Mouse (Mus musculus) G1E (cell line): ENCODE results near the gene Klhl21. TPM values are rescaled to one million over a fixed set of nuclear protein-coding genes. Genes with fewer than 3 reads are reported as not detected.

Experiments
- ATAC-seq: 2 replicates; pipeline ENCODE4 v1.8.0; 2016; ENCODE audit warnings: mild to moderate bottlenecking; ENCODE audit not compliant: insufficient number of reproducible peaks, poor library complexity, low FRiP score, severe bottlenecking; ENCODE audit errors: extremely low read depth
- DNase-seq: peaks from one replicate; pipeline ENCODE4 v3.0.0; 2012; ENCODE audit warnings: low spot score
- H3K27me3 ChIP-seq: 2 replicates; pipeline ENCODE4 v1.6.1; 2012; ENCODE audit warnings: mild to moderate bottlenecking, low read length, inconsistent platforms; ENCODE audit not compliant: insufficient read depth
- H3K36me3 ChIP-seq: replicated peaks from 2 replicates; pipeline ENCODE3; 2012; ENCODE audit warnings: mild to moderate bottlenecking, inconsistent platforms
- H3K4me1 ChIP-seq: 2 replicates; pipeline ENCODE4 v1.6.1; 2012; ENCODE audit warnings: low read depth, low read length, inconsistent platforms, mixed read lengths; ENCODE audit not compliant: insufficient read depth
- H3K4me3 ChIP-seq: 2 replicates; pipeline ENCODE4 v1.5.1; 2012; ENCODE audit warnings: low read depth, mild to moderate bottlenecking, inconsistent platforms, low read length, moderate library complexity, mixed read lengths
- H3K9me3 ChIP-seq: replicated peaks from 2 replicates; pipeline ENCODE4 v1.6.1; 2012; ENCODE audit warnings: inconsistent platforms
- CTCF ChIP-seq: IDR thresholded peaks from 2 replicates; pipeline ENCODE4 v1.5.1; 2012; ENCODE audit warnings: low read depth, low read length, inconsistent platforms, mixed read lengths
- GATA1 ChIP-seq: IDR thresholded peaks from 2 replicates; pipeline ENCODE4 v1.6.1; 2012; ENCODE audit warnings: borderline replicate concordance, low read length, inconsistent platforms, mixed read lengths
- GATA2 ChIP-seq: IDR thresholded peaks from 2 replicates; pipeline ENCODE4 v1.6.1; 2012; ENCODE audit warnings: low read depth, low read length, inconsistent platforms, borderline replicate concordance
- POLR2AphosphoS5 ChIP-seq: IDR thresholded peaks from 2 replicates; pipeline ENCODE4 v1.6.1; 2012; ENCODE audit warnings: low read depth, low read length, inconsistent platforms; ENCODE audit not compliant: insufficient replicate concordance
- TAL1 ChIP-seq: conservative IDR thresholded peaks from 2 replicates; pipeline ENCODE4 v1.6.1; 2012; ENCODE audit warnings: low read depth, low read length, inconsistent platforms, mixed read lengths
- polyA plus RNA-seq: library from polyadenylated mRNA; stranded (reverse); fragments of >175 nt; gene quantifications from 2 replicates; pipeline ENCODE4 v1.2.3, GENCODE M21; 2012
- total RNA-seq, 2 experiments: library from RNA; stranded (forward) in 1 of 2; stranded (reverse) in 1 of 2; fragments of 200-1000 nt in 1 of 2; fragments of >200 nt in 1 of 2; fragmentation: Nextera tagmentation in 1 of 2; gene quantifications; 2 replicates each; pipeline ENCODE4 v1.2.3; 2014 to 2017

The Klhl21 gene
- total RNA-seq (2014; fragmentation: Nextera tagmentation) (2.4 and 4.1 TPM in 2 replicates), total RNA-seq (2017) (3.8 and 4.4 TPM in 2 replicates), polyA plus RNA-seq (12.2 and 13.5 TPM in 2 replicates)

GRCm38 (mm10) chr4:152008622-152009075 is at the start of gene Klhl21:
Gene Klhl21, plus strand, starts transcription at chr4:152008803.
- ATAC-seq (peak; percentile 81), DNase-seq (peak; percentile 87)
- peak within 1 kb of the TSS; percentile 95 for H3K4me3 ChIP-seq
- peaks cover 34% of the 10 kb centered on the region for H3K36me3 ChIP-seq
- no peak for TF ChIP-seq CTCF
- no peak for TF ChIP-seq GATA1
- no peak for TF ChIP-seq GATA2
- no peak for TF ChIP-seq TAL1
- no peak for TF ChIP-seq POLR2AphosphoS5
- peaks cover 59% of the 10 kb centered on the region for H3K4me1 ChIP-seq
- H3K9me3 ChIP-seq, result no peaks in the 10 kb centered on the region
- H3K27me3 ChIP-seq, result peaks cover 32% of the 10 kb centered on the region

- Histone ChIP-seq H3K27me3 (no peaks in the 10 kb centered on the region), H3K4me1 (peaks cover 80% of the 10 kb centered on the region), H3K36me3 (peaks cover 93% of the 10 kb centered on the region), H3K9me3 (peaks cover 7% of the 10 kb centered on the region), H3K4me3 (peak overlapping the region; percentile 53; the same call in 1 of the 2 replicates)
- DNase-seq (no peak), ATAC-seq (no peak)
- TF ChIP-seq CTCF (no peak), GATA1 (no peak), GATA2 (no peak), TAL1 (no peak; the same call in 1 of the 2 replicates), POLR2AphosphoS5 (no peak)
These were observed 48.6 kb upstream of the Klhl21 start for GRCm38 (mm10) chr4:151959849-151960512.

GRCm38 (mm10) chr4:151960513-151960854 is 48.1 kb upstream of the Klhl21 start:
- Histone ChIP-seq H3K27me3 (no peaks in the 10 kb centered on the region), H3K9me3 (peaks cover 7% of the 10 kb centered on the region), H3K4me3 (peak overlapping the region; percentile 53; the same call in 1 of the 2 replicates), H3K4me1 (peaks cover 80% of the 10 kb centered on the region), H3K36me3 (peaks cover 93% of the 10 kb centered on the region)
- TF ChIP-seq TAL1 (peak; percentile 57), POLR2AphosphoS5 (no peak)
- ATAC-seq, result peak; percentile 83
- DNase-seq, result peak; percentile 87

- Histone ChIP-seq H3K36me3 (peaks cover 92% of the 10 kb centered on the region), H3K4me3 (no peak overlapping the region), H3K4me1 (peaks cover 58% of the 10 kb centered on the region), H3K27me3 (no peaks in the 10 kb centered on the region), H3K9me3 (peaks cover 7% of the 10 kb centered on the region)
- peak; percentile 36 for DNase-seq
- ATAC-seq, result peak; percentile 19; the same call in 1 of the 2 replicates
- TF ChIP-seq CTCF, result no peak
- no peak for TF ChIP-seq GATA1
- no peak for TF ChIP-seq POLR2AphosphoS5
- no peak for TF ChIP-seq GATA2
- TF ChIP-seq TAL1, result no peak
These were observed 45.8 kb upstream of the Klhl21 start for GRCm38 (mm10) chr4:151962817-151963216.

- ATAC-seq (no peak), DNase-seq (no peak)
- no peaks in the 10 kb centered on the region for H3K27me3 ChIP-seq
- no peak overlapping the region for H3K4me3 ChIP-seq
- peaks cover 95% of the 10 kb centered on the region for H3K36me3 ChIP-seq
- TF ChIP-seq GATA1 (no peak), POLR2AphosphoS5 (no peak), GATA2 (no peak), CTCF (no peak), TAL1 (no peak)
- H3K4me1 ChIP-seq, result peaks cover 15% of the 10 kb centered on the region
- peaks cover 7% of the 10 kb centered on the region for H3K9me3 ChIP-seq
These were observed 40.2 kb upstream of the Klhl21 start for GRCm38 (mm10) chr4:151968204-151968921.

- ATAC-seq, result no peak
- Histone ChIP-seq H3K36me3 (peaks cover 98% of the 10 kb centered on the region), H3K27me3 (no peaks in the 10 kb centered on the region), H3K9me3 (no peaks in the 10 kb centered on the region; the same call in 1 of the 2 replicates), H3K4me3 (no peak overlapping the region), H3K4me1 (peaks cover 15% of the 10 kb centered on the region)
- no peak for DNase-seq
- TF ChIP-seq GATA1, result no peak
- no peak for TF ChIP-seq GATA2
- peak; percentile 66 for TF ChIP-seq CTCF
- no peak for TF ChIP-seq TAL1
These were observed 36.2 kb upstream of the Klhl21 start for GRCm38 (mm10) chr4:151972221-151972967.
